Mouse (Mus musculus) heart, postnatal 4 days (tissue): ENCODE measurements around the gene Iqgap3. TPM values are rescaled to one million over a fixed set of nuclear protein-coding genes. Genes with fewer than 3 reads are reported as not detected.

Source experiments
- DNase-seq: peaks from one replicate; pipeline ENCODE4 v3.0.0; 2021
- total RNA-seq, 2 experiments: library from RNA; stranded (reverse); gene quantifications; 2 replicates each; pipeline ENCODE4 v1.2.3; 2021

Iqgap3 gene
- total RNA-seq, 2 experiments from 2014 or later = 49.2 to 56.5 TPM

- peak; percentile 36 for DNase-seq
Measured at GRCm38 (mm10) chr3:88139243-88140177, 57.7 kb downstream of the Iqgap3 start.

DNA sequence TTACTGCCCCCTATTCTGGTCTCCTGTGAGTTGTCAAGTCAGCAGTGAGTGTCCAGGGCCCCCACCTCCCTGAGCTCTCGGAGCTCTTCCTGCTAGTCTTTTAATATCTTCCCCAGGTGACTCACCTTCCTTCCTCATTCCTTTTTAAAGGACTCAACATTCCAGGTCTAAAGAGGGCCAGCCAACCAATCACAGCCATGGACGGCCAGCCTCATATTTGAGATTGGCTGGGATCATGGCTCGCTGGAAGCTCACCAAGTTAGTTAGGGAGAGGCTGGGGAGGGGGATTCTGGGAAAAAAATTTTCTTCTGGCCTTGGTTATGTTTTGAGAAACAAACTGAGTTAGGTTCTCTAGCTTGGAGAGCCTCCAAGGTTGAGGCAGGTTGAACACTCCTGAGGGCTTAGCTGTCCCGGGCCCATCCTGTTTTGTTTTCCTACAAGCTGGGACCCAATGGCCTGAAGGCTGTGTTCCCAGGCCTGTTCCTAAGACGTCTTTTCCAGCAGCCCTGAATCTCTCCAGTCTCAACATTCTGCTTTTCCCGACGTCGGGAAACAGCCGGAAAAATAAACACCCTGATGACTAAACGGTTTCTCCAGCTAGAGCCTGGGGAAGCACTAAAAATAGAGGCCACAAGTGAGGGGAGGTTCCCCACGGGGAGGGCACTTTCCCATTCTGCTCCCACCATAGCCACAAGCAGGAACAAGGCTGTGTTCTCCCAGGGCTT, 58.6 kb downstream of the Iqgap3 start:
- DNase-seq = peak; percentile 78

- DNase-seq = no peak
Measured at GRCm38 (mm10) chr3:88140903-88141430, 59.2 kb downstream of the Iqgap3 start.

- peak; percentile 48 for DNase-seq
Measured at GRCm38 (mm10) chr3:88141439-88141786, 59.6 kb downstream of the Iqgap3 start.

DNA sequence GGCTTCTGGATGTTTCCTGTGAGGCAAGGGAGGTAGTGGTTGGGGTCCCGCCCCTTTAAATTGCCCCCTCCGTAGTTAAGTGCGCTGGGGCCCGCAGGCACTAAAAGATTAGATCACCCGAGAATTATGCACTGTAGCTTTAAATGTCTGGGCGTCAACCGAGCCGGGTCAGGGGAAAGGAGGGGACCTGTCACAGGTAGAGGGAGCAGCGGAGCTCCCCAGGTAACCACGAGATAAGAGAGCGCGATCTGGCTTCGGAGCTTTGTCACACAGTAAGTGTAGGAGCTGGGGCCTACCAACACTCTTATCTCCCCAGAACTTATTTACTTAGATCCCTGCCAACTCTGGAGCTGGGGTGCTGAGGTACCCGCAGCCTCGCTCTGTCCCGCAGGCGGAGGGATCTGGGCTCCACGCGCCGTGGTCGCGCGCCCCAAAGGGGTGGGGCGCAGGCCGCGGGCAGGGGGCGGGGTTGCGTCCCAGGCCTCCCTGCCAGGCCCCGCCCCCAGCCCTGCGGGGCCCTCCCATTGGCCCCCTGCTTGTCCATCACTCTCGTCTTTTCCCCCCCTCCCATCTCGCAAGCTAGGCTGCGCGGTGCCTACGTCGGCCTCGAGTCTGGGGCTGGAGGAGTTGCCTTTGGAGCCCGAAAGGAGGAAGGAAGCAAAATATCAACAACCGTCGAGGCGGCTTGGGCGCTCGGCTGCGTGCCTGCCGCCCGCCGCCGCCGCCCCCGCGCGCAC, 60.2 kb downstream of the Iqgap3 start, which contains the start of gene Mef2d:
Gene Mef2d, plus strand, starts transcription at position 586 of the 737 bp plus-strand sequence.
- peak; percentile 96 for DNase-seq

GRCm38 (mm10) chr3:88142546-88142915, 60.8 kb downstream of the Iqgap3 start:
- DNase-seq = no peak

DNA sequence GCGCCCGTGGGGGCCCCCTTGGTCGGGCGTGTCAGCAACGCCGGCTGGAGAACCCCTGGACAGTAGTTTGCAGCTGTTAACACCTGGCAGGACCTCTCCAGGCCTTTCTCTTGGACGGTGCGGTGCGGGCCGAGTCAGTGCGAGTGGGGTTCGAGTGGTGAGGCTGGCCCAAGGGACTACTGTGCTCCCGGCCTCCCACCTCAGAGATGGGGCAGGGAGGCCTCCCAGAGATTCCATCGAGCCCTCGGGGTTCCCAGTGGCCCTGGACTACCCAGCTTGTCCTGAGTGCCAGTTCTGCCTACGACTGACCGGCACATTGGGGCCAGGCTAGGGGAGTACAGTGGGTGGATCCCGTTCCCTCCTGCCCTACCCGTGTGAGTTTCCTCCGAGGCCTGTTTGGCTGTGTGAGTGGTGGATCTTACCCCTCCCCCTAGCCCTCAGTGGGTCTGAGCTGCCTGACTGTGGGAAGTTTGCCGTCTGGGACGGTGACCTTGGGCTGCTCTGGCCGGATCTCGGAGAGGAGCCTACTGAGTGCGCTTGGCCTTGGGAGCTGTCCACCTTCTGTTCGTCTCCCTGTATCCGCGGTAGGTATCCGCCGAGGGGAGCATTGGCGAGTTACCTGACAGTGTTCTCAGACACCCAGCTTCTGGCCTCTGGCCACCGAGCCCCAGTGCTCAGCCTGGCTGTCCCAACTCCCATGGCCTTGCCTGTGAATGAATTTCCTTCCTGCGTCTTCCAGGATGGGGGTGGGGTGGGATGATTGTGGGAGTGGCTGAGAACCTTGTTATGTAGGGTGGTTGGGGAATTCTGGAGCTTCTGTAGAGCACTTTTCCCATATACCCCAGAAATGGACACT, 61.4 kb downstream of the Iqgap3 start:
- peak; percentile 80 for DNase-seq

DNA sequence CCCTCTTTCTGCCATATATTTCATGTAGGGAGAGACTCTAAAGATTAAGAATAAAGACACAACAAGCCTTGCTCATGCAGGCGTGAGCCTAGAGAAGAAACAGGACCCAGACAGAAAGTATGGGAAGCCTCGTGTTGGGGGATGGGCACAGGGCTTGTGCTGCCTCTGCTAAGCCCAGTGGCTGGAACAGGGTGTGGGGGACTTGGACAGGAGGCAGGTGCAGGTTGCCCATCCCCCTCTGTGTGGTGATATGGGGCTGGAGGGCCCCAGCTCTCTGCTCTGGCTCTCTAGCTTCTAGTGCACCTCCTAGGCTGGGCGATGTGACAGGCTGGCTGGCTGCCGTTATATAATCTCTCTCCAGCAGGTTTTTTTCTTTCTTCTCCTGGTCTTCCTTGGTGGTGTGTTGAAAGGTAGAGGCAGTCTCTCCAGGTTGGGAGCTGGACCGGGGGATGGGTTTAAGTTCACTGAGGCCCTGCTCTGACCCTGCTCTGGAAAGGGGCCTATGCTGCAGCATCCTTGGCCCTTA, 62.3 kb downstream of the Iqgap3 start:
- DNase-seq = peak; percentile 69

DNA sequence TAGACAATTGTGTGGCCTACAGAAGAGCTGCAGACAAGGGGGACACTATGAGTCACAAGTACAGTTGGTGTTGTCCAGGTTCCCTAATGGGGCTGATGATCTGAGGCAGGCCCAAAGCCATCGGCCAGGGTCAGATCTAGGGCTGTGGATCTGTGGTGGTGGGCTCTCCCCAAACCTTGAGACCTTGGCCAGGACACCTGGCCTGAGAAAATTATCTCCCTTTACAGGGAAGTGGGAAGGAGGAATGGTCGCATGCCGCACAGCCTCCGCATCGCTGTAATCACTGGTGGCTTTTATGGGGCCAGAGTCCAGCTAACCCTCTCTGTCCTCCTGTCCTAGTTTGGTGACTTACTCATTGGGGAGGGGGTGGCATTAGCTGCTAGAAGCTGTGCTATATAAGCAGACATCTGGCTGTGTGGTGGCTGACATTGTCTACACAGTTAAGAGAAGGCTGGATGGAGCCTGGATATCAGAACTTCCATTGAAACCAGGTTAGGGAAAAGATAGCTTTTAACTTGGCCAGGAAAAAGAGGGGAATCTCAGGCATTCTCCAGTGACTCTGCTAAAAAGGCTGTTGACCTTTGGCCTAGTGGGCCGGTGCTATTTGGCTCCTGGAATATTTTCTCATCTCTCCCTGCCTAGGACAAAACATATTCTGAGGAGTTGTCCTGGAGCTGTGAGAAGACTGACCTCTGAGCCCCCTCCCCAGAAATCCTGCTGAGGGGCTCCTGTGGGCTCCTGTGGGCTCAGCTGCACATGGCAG, 63.1 kb downstream of the Iqgap3 start:
- DNase-seq = peak; percentile 5

GRCm38 (mm10) chr3:88145411-88145782, 63.6 kb downstream of the Iqgap3 start:
- DNase-seq = peak; percentile 31

- peak; percentile 29 for DNase-seq
Measured at GRCm38 (mm10) chr3:88145952-88146351, 64.2 kb downstream of the Iqgap3 start.

- DNase-seq = peak; percentile 5
Measured at GRCm38 (mm10) chr3:88146376-88147112, 64.8 kb downstream of the Iqgap3 start.

- DNase-seq = no peak
Measured at GRCm38 (mm10) chr3:88147444-88147843, 65.7 kb downstream of the Iqgap3 start.

DNA sequence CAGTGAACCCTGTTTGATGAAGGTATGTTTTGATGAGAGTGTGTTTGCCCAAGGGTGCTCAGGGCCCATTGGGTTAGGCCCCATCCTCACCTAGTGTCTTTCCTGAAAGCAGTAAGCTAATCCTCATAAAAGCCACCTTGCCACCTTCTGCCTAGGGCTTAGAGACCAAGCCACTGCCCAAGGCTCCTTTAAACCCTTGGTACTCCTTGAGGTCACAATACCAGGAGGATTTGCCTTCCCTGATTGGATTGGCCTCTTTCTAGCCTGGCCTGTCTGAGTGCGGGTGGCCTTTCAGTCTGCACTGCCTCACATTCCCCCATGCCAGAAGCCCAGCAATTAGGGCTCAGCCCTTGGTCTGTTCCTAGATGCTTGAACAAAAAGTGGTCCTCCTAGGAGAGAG, 66.1 kb downstream of the Iqgap3 start:
- no peak for DNase-seq

DNA sequence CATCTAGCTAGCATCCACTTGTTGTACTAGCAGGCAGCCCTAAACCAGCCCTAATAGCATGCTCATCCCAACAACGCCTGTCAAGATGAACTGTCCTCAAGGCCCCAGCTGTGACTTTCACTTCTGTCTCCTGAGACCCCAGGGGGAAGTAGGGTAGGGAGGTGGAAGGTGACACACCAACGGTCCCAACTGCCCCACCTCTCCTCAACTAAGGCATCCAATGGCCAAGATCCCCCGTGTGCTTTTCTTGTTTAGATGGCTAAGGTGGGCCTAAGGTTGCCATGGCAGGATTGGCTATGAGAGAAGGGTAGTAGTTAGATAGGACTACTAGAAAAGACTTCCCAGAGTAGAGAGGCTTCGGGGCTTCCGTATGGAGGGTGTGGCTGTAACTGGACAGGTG, 66.6 kb downstream of the Iqgap3 start:
- DNase-seq = no peak

- DNase-seq = peak; percentile 89
Measured at GRCm38 (mm10) chr3:88148776-88149509, 67.2 kb downstream of the Iqgap3 start.

- no peak for DNase-seq
Measured at GRCm38 (mm10) chr3:88149510-88149974, 67.8 kb downstream of the Iqgap3 start.

DNA sequence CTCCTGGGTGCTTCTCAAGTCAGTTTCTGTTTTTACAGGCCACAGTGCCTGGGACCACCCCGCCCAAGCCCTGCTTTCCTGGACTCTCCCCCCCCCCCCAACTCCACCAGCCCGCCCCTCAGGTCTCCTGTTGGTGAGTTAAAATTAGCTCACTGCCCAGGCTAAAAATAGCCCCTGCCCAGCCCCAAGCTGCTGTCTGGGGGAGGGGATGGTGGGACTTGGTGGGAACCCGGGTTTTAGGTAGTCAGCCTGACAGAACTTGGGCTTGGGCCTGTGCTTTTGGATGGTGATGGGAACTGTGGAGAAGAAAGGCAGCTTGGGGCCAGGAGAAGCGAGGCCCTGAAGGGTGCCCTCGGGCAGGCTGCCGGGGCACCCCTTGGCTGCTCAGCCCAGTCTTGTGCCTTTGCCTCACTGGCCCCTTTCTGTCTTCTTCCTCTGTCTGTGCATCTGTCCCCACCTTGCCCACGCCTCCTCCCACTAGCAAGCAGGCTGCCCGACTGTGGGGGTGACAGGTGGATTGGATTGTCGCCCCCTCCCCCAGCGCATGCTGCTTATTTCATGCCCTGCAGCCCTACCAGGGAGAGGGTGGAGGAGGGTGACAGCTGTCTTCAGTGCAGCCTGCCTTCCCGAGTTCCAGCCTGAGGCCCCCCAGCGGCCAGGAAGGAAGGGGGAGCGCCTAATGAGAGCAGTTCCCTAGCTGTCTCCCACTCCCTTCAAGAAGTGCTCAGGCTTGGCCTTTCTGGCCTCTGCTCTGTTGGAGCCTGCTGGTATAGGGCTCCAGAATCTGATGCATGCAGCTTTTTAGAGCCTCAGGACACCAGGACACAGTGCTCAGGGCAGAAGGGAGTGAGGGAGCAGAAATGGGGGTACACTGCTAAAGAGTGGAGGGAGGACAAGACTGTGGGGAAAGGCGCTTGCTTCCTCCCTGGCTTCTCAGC, 68.6 kb downstream of the Iqgap3 start:
- DNase-seq = peak; percentile 70
